Mouse (Mus musculus) midbrain, embryonic 11.5 days (tissue): Measurements from ENCODE around the gene Zpbp2. TPM values are rescaled to one million over a fixed set of nuclear protein-coding genes. Genes with fewer than 3 reads are reported as not detected.

Experiments used
- ATAC-seq: fragments of 200-750 bp; cut with Nextera tagmentation; 2 replicates; pipeline ENCODE4 v1.8.0; 2017; ENCODE audit warnings: moderate TSS enrichment, moderate library complexity; ENCODE audit not compliant: low FRiP score
- DNase-seq: peaks from one replicate; pipeline ENCODE4 v3.0.0; 2015; ENCODE audit warnings: low spot score; ENCODE audit errors: missing footprints
- H3K27ac ChIP-seq: fragments of 300-500 bp; sonication (generic); 2 replicates; pipeline ENCODE4 v1.5.1; 2014; ENCODE audit warnings: low read depth, low read length
- H3K27me3 ChIP-seq: fragments of 300-500 bp; sonication (generic); 2 replicates; pipeline ENCODE4 v1.6.1; 2014; ENCODE audit warnings: mild to moderate bottlenecking, low read length, moderate library complexity, mixed read lengths; ENCODE audit not compliant: control insufficient read depth, insufficient read depth
- H3K36me3 ChIP-seq: fragments of 300-500 bp; sonication (generic); 2 replicates; pipeline ENCODE4 v1.6.1; 2014; ENCODE audit warnings: mild to moderate bottlenecking, low read length, moderate library complexity, mixed read lengths; ENCODE audit not compliant: control insufficient read depth, insufficient read depth
- H3K4me1 ChIP-seq: fragments of 300-500 bp; sonication (generic); 2 replicates; pipeline ENCODE4 v1.6.1; 2014; ENCODE audit warnings: low read length; ENCODE audit not compliant: control insufficient read depth, insufficient read depth
- H3K4me2 ChIP-seq: fragments of 300-500 bp; sonication (generic); 2 replicates; pipeline ENCODE4 v1.6.1; 2014; ENCODE audit warnings: mild to moderate bottlenecking, moderate library complexity
- H3K4me3 ChIP-seq: fragments of 300-500 bp; sonication (generic); 2 replicates; pipeline ENCODE4 v1.5.1; 2014; ENCODE audit warnings: low read depth, low read length
- H3K9ac ChIP-seq: fragments of 300-500 bp; sonication (generic); 2 replicates; pipeline ENCODE4 v1.6.1; 2014; ENCODE audit warnings: low read length
- H3K9me3 ChIP-seq: fragments of 300-500 bp; sonication (generic); 2 replicates; pipeline ENCODE4 v1.6.1; 2016; ENCODE audit warnings: low read length; ENCODE audit not compliant: control insufficient read depth
- WGBS: fragments of 180-500 bp; shearing (Covaris S2); extraction: QIAGEN DNeasy Blood & Tissue Kit; methylation state at CpG from one replicate; pipeline ENCODE4 v1.1.7; 2014; 5-methylcytosine and 5-hydroxymethylcytosine counted together
- polyA plus RNA-seq: library from polyadenylated mRNA; unstranded; fragments of >200 nt; fragmentation: Nextera tagmentation; extraction: Ambion mirVana; gene quantifications from 2 replicates; pipeline ENCODE4 v1.2.1, GENCODE M21; 2014

Zpbp2 gene
- polyA plus RNA-seq, 1 experiment from 2014 or later: 0.23 TPM

- H3K27me3 ChIP-seq: no peaks in the 10 kb centered on the region
- no peaks in the 10 kb centered on the region for H3K9me3 ChIP-seq
- no peak overlapping the region for H3K4me3 ChIP-seq
- no peak overlapping the region for H3K27ac ChIP-seq
- no peak overlapping the region for H3K4me2 ChIP-seq
- ATAC-seq (no peak), DNase-seq (peak; percentile 89)
- H3K36me3 ChIP-seq: no peaks in the 10 kb centered on the region
- H3K4me1 ChIP-seq: peaks cover 5% of the 10 kb centered on the region
- WGBS: 11% methylated on average over 3 of the region's 3 CpGs
- no peak overlapping the region for H3K9ac ChIP-seq
Observed at GRCm38 (mm10) chr11:98606763-98607162, 55.9 kb downstream of the Zpbp2 start.

Other genes with a start within 250 kb of the Zpbp2 start
- 0.15 and 0.17 TPM in 2 replicates for gene Neurod2, start 221.4 kb upstream of the Zpbp2 start, polyA plus RNA-seq
- 0.78 and 0.91 TPM in 2 replicates for gene Ppp1r1b, start 202.7 kb upstream of the Zpbp2 start, polyA plus RNA-seq
- gene Stard3, start 192.7 kb upstream of the Zpbp2 start, polyA plus RNA-seq: 39.7 and 41.5 TPM in 2 replicates
- gene Tcap, start 167.3 kb upstream of the Zpbp2 start, polyA plus RNA-seq: not detected in 2 replicates
- not detected in 2 replicates for gene Pnmt, start 164.6 kb upstream of the Zpbp2 start, polyA plus RNA-seq
- gene Pgap3, start 150.6 kb upstream of the Zpbp2 start, polyA plus RNA-seq: 5.6 and 5.7 TPM in 2 replicates
- 14.8 TPM in 2 replicates for gene Erbb2, start 138.6 kb upstream of the Zpbp2 start, polyA plus RNA-seq
- 145 and 158 TPM in 2 replicates for gene Mien1, start 112.1 kb upstream of the Zpbp2 start, polyA plus RNA-seq
- gene Grb7, start 104.7 kb upstream of the Zpbp2 start, polyA plus RNA-seq: 0.60 and 1.0 TPM in 2 replicates
- gene Ikzf3, start 5.1 kb upstream of the Zpbp2 start, polyA plus RNA-seq: 0.07 and 0.18 TPM in 2 replicates
- gene Ormdl3, start 36.3 kb downstream of the Zpbp2 start, polyA plus RNA-seq: 9.7 and 12.0 TPM in 2 replicates
- gene Lrrc3c, start 47.2 kb downstream of the Zpbp2 start, polyA plus RNA-seq: not detected in 2 replicates
- 1.3 and 1.4 TPM in 2 replicates for gene Gm12355, start 74.6 kb downstream of the Zpbp2 start, polyA plus RNA-seq
- gene Gsdma3, start 75.3 kb downstream of the Zpbp2 start, polyA plus RNA-seq: not detected in 2 replicates
- not detected in 2 replicates for gene Gsdma2, start 95.7 kb downstream of the Zpbp2 start, polyA plus RNA-seq
- not detected in 2 replicates for gene Gsdma, start 113.3 kb downstream of the Zpbp2 start, polyA plus RNA-seq
- gene Psmd3, start 131.5 kb downstream of the Zpbp2 start, polyA plus RNA-seq: 142 and 155 TPM in 2 replicates
- gene Csf3, start 150.2 kb downstream of the Zpbp2 start, polyA plus RNA-seq: not detected in 2 replicates
- 66.1 and 67.1 TPM in 2 replicates for gene Med24, start 178.3 kb downstream of the Zpbp2 start, polyA plus RNA-seq
- gene Thra, start 189.5 kb downstream of the Zpbp2 start, polyA plus RNA-seq: 21.9 and 23.7 TPM in 2 replicates
- 0.93 and 1.2 TPM in 2 replicates for gene Nr1d1, start 224.2 kb downstream of the Zpbp2 start, polyA plus RNA-seq
- 24.0 and 25.1 TPM in 2 replicates for gene Msl1, start 244.4 kb downstream of the Zpbp2 start, polyA plus RNA-seq